Mouse (Mus musculus) C2C12 (cell line): ENCODE measurements around the gene Cyp4f37. TPM values are rescaled to one million over a fixed set of nuclear protein-coding genes. Genes with fewer than 3 reads are reported as not detected.
A peak's percentile ranks its signal among the peaks of the same experiment; 100 is the strongest.
"Not testable (repeated sequence)": the region's sequence is repeated elsewhere in the genome, so short reads cannot be mapped to it uniquely, and the experiment has no call there.

Experiments
- H3K27me3 ChIP-seq: one replicate; pipeline ENCODE4 v1.6.1; 2011; ENCODE audit not compliant: control insufficient read depth, insufficient read depth, insufficient read length
- H3K36me3 ChIP-seq: one replicate; pipeline ENCODE4 v1.6.1; 2011; ENCODE audit not compliant: control insufficient read depth, insufficient read depth
- H3K4me3 ChIP-seq: one replicate; pipeline ENCODE4 v1.5.1; 2011; ENCODE audit warnings: mild to moderate bottlenecking, control low read depth; ENCODE audit not compliant: poor library complexity, insufficient read depth, severe bottlenecking
- H3K79me2 ChIP-seq: one replicate; pipeline ENCODE4 v1.6.1; 2011; ENCODE audit not compliant: control insufficient read depth, insufficient read depth
- H3K79me3 ChIP-seq: one replicate; pipeline ENCODE4 v1.6.1; 2011; ENCODE audit warnings: low read depth, control low read depth
- H3ac ChIP-seq: one replicate; pipeline ENCODE3; 2011; ENCODE audit warnings: low read depth; ENCODE audit not compliant: control insufficient read depth, insufficient read length
- CEBPB ChIP-seq: IDR thresholded peaks from one replicate; pipeline ENCODE4 v1.6.1; 2011; ENCODE audit warnings: low read depth, mild to moderate bottlenecking, control low read depth, moderate library complexity
- CTCF ChIP-seq: IDR thresholded peaks from one replicate; pipeline ENCODE4 v1.5.1; 2011; ENCODE audit not compliant: control insufficient read depth, insufficient read depth, insufficient read length
- FOSL1 ChIP-seq: IDR thresholded peaks from one replicate; pipeline ENCODE4 v1.8.0; 2011; ENCODE audit warnings: mild to moderate bottlenecking, low read length; ENCODE audit not compliant: poor library complexity, insufficient read depth, severe bottlenecking
- MAX ChIP-seq: IDR thresholded peaks from one replicate; pipeline ENCODE4 v1.6.1; 2011; ENCODE audit warnings: mild to moderate bottlenecking, control low read depth
- MYOD1 ChIP-seq: IDR thresholded peaks from one replicate; pipeline ENCODE4 v1.6.1; 2011; ENCODE audit warnings: low read depth; ENCODE audit not compliant: control insufficient read depth, insufficient read length
- MYOG ChIP-seq: IDR thresholded peaks from one replicate; pipeline ENCODE4 v1.6.1; 2011; ENCODE audit not compliant: control insufficient read depth, insufficient read length; ENCODE audit errors: extremely low read depth
- USF1 ChIP-seq: IDR thresholded peaks from one replicate; pipeline ENCODE4 v1.6.1; 2011; ENCODE audit warnings: low read depth, mild to moderate bottlenecking, control low read depth, moderate library complexity
- polyA plus RNA-seq: library from polyadenylated mRNA; unstranded; fragments of >200 nt; fragmentation: generic; extraction: Trizol; gene quantifications from one replicate; pipeline ENCODE4 v1.2.1, GENCODE M21; 2012; ENCODE audit warnings: missing spikeins

The Cyp4f37 gene
- polyA plus RNA-seq, 1 experiment = not detected

DNA sequence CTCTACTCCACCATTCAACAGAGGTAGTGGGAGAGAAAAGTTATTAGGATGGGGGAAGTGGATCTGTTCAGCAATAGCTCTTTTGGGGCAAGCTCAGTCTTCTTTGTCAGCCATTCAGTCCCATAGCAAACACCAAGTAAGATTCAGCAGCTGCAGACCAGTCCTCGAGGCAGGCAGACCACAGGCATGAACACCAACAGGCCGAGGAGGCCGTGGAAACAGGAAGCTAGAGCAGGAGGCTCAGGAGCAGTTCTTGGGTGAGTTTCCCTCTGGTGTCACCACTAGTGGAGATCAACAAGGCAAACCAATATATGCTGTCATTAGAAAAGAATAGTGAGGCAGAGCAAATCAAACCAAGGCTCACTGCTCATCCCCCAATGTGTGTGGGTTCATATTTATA lies 8.7 kb upstream of the Cyp4f37 start:
- no peaks in the 10 kb centered on the region for H3K79me3 ChIP-seq
- no peaks in the 10 kb centered on the region for H3K27me3 ChIP-seq
- H3ac ChIP-seq = no peak overlapping the region
- H3K36me3 ChIP-seq = no peaks in the 10 kb centered on the region
- no peaks in the 10 kb centered on the region for H3K79me2 ChIP-seq
- H3K4me3 ChIP-seq = no peak overlapping the region
- TF ChIP-seq MAX (no peak), MYOD1 (no peak), CEBPB (no peak), MYOG (no peak), USF1 (no peak), FOSL1 (no peak), CTCF (no peak)

DNA sequence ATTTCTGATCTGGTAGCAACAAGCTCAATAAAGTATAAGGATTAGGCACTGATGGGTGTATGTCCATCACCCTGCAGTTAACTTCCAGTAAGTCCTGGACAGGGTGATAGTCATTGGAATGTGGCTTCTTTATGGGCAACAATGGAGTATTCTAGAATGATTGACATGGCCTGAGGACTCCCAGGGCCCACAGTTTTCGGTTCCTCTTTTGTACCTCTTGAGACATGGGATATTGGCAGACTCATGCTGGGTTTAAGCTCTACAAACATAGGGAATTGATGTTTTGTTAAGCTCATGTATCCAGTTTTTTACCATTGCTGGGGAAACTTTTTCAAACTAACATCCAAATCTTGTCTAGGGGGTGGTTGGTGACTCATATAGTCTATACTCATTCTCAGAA lies 3.9 kb upstream of the Cyp4f37 start:
- Histone ChIP-seq H3K36me3 (no peaks in the 10 kb centered on the region), H3K4me3 (no peak overlapping the region), H3K79me3 (no peaks in the 10 kb centered on the region), H3ac (no peak overlapping the region), H3K79me2 (no peaks in the 10 kb centered on the region), H3K27me3 (no peaks in the 10 kb centered on the region)
- TF ChIP-seq MAX (no peak), MYOD1 (no peak), MYOG (no peak), FOSL1 (no peak)

- H3K27me3 ChIP-seq, H3K36me3 ChIP-seq: not testable (repeated sequence)
Measured at GRCm38 (mm10) chr17:32629726-32630125, 8.6 kb downstream of the Cyp4f37 start.

DNA sequence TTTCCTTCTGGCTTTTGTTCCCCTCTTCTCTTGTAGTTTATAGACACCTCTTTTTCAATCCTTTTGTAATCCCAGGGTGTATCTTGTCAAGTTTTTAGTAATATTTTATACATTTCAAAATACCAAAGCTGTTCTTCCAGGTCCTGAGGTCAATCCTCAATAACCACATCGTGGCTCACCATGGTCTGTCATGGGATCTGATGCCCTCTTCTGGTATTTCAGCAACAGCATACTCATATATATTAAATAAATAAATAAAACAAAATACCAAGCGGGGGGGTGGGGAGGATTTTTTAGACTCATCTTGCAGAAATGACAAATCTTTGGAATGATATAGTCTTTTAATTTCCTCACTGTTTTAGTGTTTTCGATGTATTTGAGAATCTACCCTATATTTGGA lies 10.8 kb downstream of the Cyp4f37 start:
- Histone ChIP-seq H3K79me2 (no peaks in the 10 kb centered on the region), H3ac (no peak overlapping the region), H3K27me3 (peaks cover 4% of the 10 kb centered on the region), H3K4me3 (no peak overlapping the region), H3K36me3 (no peaks in the 10 kb centered on the region), H3K79me3 (no peaks in the 10 kb centered on the region)
- TF ChIP-seq MAX (no peak), FOSL1 (no peak), MYOG (no peak), CTCF (no peak), USF1 (no peak), CEBPB (no peak), MYOD1 (no peak)

More at GRCm38 (mm10) chr17:32629726-32630125, 8.6 kb downstream of the Cyp4f37 start:
- not testable (repeated sequence) for H3K79me2 ChIP-seq, H3K79me3 ChIP-seq, H3ac ChIP-seq, H3K4me3 ChIP-seq

- not testable (repeated sequence) for H3K79me3 ChIP-seq, H3K36me3 ChIP-seq, H3K79me2 ChIP-seq, H3K4me3 ChIP-seq, H3ac ChIP-seq, H3K27me3 ChIP-seq
Measured at GRCm38 (mm10) chr17:32634242-32634971, 13.3 kb downstream of the Cyp4f37 start.

DNA sequence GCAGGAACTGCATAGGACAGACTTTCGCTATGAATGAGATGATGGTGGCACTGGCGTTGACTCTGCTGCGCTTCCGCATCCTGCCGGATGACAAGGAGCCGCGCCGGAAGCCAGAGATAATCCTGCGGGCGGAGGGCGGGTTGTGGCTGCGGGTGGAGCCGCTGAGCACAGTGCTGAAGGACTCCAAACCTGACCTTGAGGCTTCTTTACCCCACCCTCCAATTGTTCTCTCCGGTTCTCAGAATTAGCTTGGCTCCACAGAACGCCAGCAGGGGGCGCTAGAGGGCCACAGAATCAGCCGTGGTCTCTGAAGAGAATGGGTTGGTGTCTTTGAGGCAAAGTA lies 13.8 kb downstream of the Cyp4f37 start:
- no peak overlapping the region for H3K4me3 ChIP-seq
- H3K79me2 ChIP-seq = no peaks in the 10 kb centered on the region
- H3K79me3 ChIP-seq = no peaks in the 10 kb centered on the region
- TF ChIP-seq CTCF (peak; percentile 40), MYOD1 (no peak)
- no peak overlapping the region for H3ac ChIP-seq
- peaks cover 7% of the 10 kb centered on the region for H3K27me3 ChIP-seq
- no peaks in the 10 kb centered on the region for H3K36me3 ChIP-seq

DNA sequence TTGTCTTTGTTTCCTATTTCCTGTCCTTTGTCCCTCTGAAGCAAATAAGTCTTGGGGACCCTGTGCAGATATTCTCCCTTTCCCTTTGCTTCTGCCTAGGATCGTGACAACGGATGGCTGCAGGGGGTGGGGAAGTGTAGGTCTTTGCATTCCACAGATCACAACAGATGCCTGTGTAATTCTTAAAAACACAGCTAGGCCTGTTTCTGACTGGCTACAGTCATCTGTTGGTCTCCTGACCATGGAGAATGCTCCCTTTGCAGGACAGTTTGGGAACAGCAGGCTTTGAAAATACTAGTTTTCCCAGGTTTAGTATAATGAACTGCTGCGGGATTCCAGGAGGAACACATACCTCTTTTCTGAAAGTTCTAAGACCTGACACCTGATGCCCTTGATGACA lies 15.2 kb downstream of the Cyp4f37 start:
- H3K27me3 ChIP-seq = peaks cover 7% of the 10 kb centered on the region
- H3K4me3 ChIP-seq = no peak overlapping the region
- TF ChIP-seq MYOG (no peak), MYOD1 (no peak), CEBPB (no peak), USF1 (no peak), CTCF (no peak), FOSL1 (no peak), MAX (no peak)
- no peaks in the 10 kb centered on the region for H3K79me2 ChIP-seq
- no peaks in the 10 kb centered on the region for H3K36me3 ChIP-seq
- no peaks in the 10 kb centered on the region for H3K79me3 ChIP-seq
- no peak overlapping the region for H3ac ChIP-seq
